Mouse (Mus musculus) naive thymus-derived CD4-positive, alpha-beta T cell, adult 5 months (primary cell): Measurements from ENCODE around the gene Vmn1r197. TPM values are rescaled to one million over a fixed set of nuclear protein-coding genes. Genes with fewer than 3 reads are reported as not detected.

ENCODE experiments used
- polyA plus RNA-seq: library from polyadenylated mRNA; unstranded; fragments of 100-300 nt; shearing (Covaris generic); gene quantifications from one replicate; pipeline ENCODE4 v1.2.1, GENCODE M21; 2017

The Vmn1r197 gene
- polyA plus RNA-seq: not detected

DNA sequence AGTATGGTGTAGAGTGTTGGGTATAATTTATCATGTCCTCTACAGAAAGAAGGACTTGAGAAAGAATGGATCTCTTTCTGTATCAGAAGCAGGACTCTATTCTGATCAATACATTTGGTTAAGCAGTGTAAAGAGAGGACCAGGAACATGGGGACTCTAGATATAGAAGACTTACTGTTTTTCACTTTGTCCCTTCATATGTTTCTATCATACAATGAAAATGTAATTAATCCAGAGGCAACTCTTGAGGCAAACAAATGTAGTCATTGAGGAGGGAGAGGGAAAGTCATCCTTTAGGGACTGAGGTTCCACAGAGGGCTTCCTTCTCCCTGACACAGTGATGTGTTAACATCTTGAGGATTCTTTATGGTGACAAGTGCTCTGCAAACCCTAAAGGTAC, at the start of gene Vmn1r197:
Vmn1r197 (plus strand) TSS at position 301 of the 400 bp plus-strand sequence.

DNA sequence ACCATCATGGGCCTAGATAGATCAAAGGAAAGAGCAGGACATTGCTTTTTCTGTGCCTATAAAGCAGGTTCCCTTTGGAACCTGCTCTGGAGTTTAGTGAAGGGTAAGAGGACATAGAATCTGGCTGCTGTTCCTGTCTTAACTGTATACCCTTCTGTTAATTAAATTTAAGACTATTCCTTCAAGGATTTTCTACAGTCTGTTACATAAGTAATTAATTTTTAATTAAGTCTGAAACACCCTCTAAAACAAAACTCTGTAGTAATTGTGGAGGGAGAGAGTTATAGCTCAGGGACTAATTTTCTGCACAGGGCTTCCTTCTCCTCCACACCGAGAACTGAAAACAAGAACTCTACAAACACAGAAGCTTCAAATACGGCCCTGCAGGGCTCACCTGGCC, 34.8 kb upstream of the Vmn1r197 start, which contains the start of gene Vmn1r196:
Vmn1r196 (plus strand) TSS at position 301 of the 400 bp plus-strand sequence.

DNA sequence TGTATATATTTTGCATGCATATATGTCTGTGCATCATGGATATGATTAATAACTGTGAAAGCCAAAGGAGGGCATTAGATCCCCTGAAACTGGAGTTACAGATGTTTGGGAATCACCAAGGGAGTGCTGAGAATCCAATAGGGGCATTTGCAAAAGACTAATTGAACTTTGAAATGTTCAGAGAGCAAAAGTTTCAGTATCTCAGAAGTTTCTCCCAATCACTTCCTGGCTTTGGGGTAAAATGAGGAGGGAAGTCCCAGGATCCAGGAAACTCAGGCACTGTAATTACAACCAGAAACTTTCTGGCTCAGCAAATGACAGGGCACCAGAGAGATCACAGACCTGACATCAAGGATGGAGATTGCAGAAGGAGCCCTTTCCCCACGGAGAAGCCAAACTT, 25.7 kb downstream of the Vmn1r197 start, which contains the start of gene Vmn1r198:
Vmn1r198 (plus strand) TSS at position 301 of the 400 bp plus-strand sequence.

DNA sequence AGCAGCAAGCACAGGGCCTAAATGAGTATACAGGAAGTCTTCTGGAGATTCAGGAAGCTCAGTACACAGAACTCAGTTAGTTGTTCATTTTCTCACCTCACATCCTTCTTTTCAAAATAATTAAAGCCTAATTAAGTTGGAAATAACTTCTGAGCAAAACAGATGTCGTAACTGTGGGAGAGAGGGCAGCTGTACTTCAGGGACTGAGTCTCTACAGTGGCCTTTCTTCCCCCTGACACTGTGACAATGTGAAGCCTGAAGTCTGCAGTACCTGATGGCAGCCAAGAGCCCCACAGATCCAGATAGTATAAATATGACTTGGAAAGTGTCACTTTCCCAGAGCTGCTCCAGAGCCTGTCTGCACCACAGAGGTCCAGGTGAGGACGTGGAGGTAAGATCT, 55.1 kb downstream of the Vmn1r197 start, which contains the start of gene Vmn1r199:
Vmn1r199 (plus strand) TSS at position 301 of the 400 bp plus-strand sequence.

Other genes starting within 250 kb of the Vmn1r197 start
- not detected for gene Vmn1r188, start 240.1 kb upstream of the Vmn1r197 start, polyA plus RNA-seq
- not detected for gene Vmn1r189, start 218.8 kb upstream of the Vmn1r197 start, polyA plus RNA-seq
- gene Vmn1r191, start 140.6 kb upstream of the Vmn1r197 start, polyA plus RNA-seq: not detected
- gene Vmn1r192, start 133.4 kb upstream of the Vmn1r197 start, polyA plus RNA-seq: not detected
- gene Vmn1r193, start 101.4 kb upstream of the Vmn1r197 start, polyA plus RNA-seq: not detected
- not detected for gene Vmn1r194, start 80.4 kb upstream of the Vmn1r197 start, polyA plus RNA-seq
- not detected for gene Vmn1r195, start 54.1 kb upstream of the Vmn1r197 start, polyA plus RNA-seq
- not detected for gene Vmn1r196, start 34.7 kb upstream of the Vmn1r197 start, polyA plus RNA-seq
- gene Vmn1r198, start 25.8 kb downstream of the Vmn1r197 start, polyA plus RNA-seq: not detected
- gene Vmn1r199, start 55.2 kb downstream of the Vmn1r197 start, polyA plus RNA-seq: not detected
- gene Vmn1r200, start 65.8 kb downstream of the Vmn1r197 start, polyA plus RNA-seq: not detected
- not detected for gene Vmn1r201, start 147.3 kb downstream of the Vmn1r197 start, polyA plus RNA-seq
- not detected for gene Vmn1r202, start 180.8 kb downstream of the Vmn1r197 start, polyA plus RNA-seq
- 0.09 TPM for gene Vmn1r203, start 193.5 kb downstream of the Vmn1r197 start, polyA plus RNA-seq
- not detected for gene Vmn1r204, start 228.6 kb downstream of the Vmn1r197 start, polyA plus RNA-seq